Mouse (Mus musculus): ENCODE measurements around the gene 1700018F24Rik.
"Not testable (repeated sequence)": the region's sequence is repeated elsewhere in the genome, so short reads cannot be mapped to it uniquely, and the experiment has no call there.

GRCm38 (mm10) chr5:145016761-145017160 lies 26.0 kb upstream of the 1700018F24Rik start:
- TF ChIP-seq GATA1 (IDR thresholded peaks at IDR 0.05; ENCODE audit: borderline replicate concordance, low read length); FLI1 (IDR thresholded peaks at IDR 0.05; ENCODE audit: low read length): not testable (repeated sequence)

Data from megakaryocyte, embryonic 14.5 days (primary cell).